In genomic region chr2:79601691-79602116, GRCm38 (mm10) we compare ENCODE assay signal across 8 mouse cellular contexts. TPM values are rescaled to one million over a fixed set of nuclear protein-coding genes. Genes with fewer than 3 reads are reported as not detected.
DNase-seq lines count a peak whose midpoint lies in the region; ATAC-seq and TF ChIP-seq lines count a peak whose summit lies in the region.

No protein-coding gene starts in this region.

- 0 out of 2 replicates have a peak, but pooled peaks have one; percentile 65 for ATAC-seq in neural tube, embryonic 13.5 days (ENCODE audit: low read depth)
- peak; percentile 81 for ATAC-seq in intestine, embryonic 16.5 days
- no peak for ATAC-seq in midbrain, postnatal 0 days (ENCODE audit: low FRiP score)
- ATAC-seq in inflammation-experienced regulatory T-cells, adult 6 months: no peak

- H3K9me3 ChIP-seq in neural tube, embryonic 13.5 days: no peaks in the 10 kb centered on the region
- H3K9me3 ChIP-seq in intestine, embryonic 16.5 days (ENCODE audit: control insufficient read depth, low read length): no peaks in the 10 kb centered on the region
- H3K9me3 ChIP-seq in midbrain, postnatal 0 days (ENCODE audit: low read length): no peaks in the 10 kb centered on the region

- no peak overlapping the region for H3K4me2 ChIP-seq in neural tube, embryonic 13.5 days
- no peak overlapping the region for H3K4me2 ChIP-seq in intestine, embryonic 16.5 days (ENCODE audit: low read depth, low read length)
- H3K4me2 ChIP-seq in midbrain, postnatal 0 days (ENCODE audit: low read depth, low read length, poor library complexity, severe bottlenecking): no peak overlapping the region

- 26% methylated on average over 4 of the region's 4 CpGs for WGBS in neural tube, embryonic 13.5 days
- WGBS in intestine, embryonic 16.5 days: 20% methylated on average over 4 of the region's 4 CpGs
- 30% methylated on average over 4 of the region's 4 CpGs for WGBS in midbrain, postnatal 0 days

- TF ChIP-seq CTCF in midbrain, postnatal 0 days (IDR thresholded peaks at IDR 0.05): no peak

- no peak for DNase-seq in neural tube, embryonic 10.5 days (ENCODE audit: extremely low spot score, low spot score)
- peak; percentile 24 for DNase-seq in cerebellum, adult 9-10 months
- DNase-seq in midbrain, postnatal 0 days (ENCODE audit: low spot score): peak; percentile 49
- DNase-seq in embryo, embryonic 9.5 days (ENCODE audit: extremely low spot score): no peak
- no peak for DNase-seq in right cerebral cortex, postnatal 10 days (ENCODE audit: low spot score in 2 of 2)

- no peak overlapping the region for H3K9ac ChIP-seq in neural tube, embryonic 13.5 days
- no peak overlapping the region for H3K9ac ChIP-seq in intestine, embryonic 16.5 days (ENCODE audit: low read depth, low read length)
- H3K9ac ChIP-seq in midbrain, postnatal 0 days (replicated peaks; ENCODE audit: low read length, poor library complexity, severe bottlenecking): no peak overlapping the region

- H3K36me3 ChIP-seq in neural tube, embryonic 13.5 days: no peaks in the 10 kb centered on the region
- H3K36me3 ChIP-seq in intestine, embryonic 16.5 days (ENCODE audit: control insufficient read depth, insufficient read depth, low read length): no peaks in the 10 kb centered on the region
- H3K36me3 ChIP-seq in midbrain, postnatal 0 days (ENCODE audit: insufficient read depth, low read length): no peaks in the 10 kb centered on the region

- H3K4me3 ChIP-seq in neural tube, embryonic 13.5 days: no peak overlapping the region
- no peak overlapping the region for H3K4me3 ChIP-seq in intestine, embryonic 16.5 days (ENCODE audit: low read length)
- no peak overlapping the region for H3K4me3 ChIP-seq in midbrain, postnatal 0 days (ENCODE audit: low read depth, low read length)

- no peak overlapping the region for H3K27ac ChIP-seq in neural tube, embryonic 13.5 days (replicated peaks)
- peak overlapping the region; percentile 58 for H3K27ac ChIP-seq in intestine, embryonic 16.5 days (ENCODE audit: low read length)
- no peak overlapping the region for H3K27ac ChIP-seq in midbrain, postnatal 0 days (ENCODE audit: low read depth, low read length)

- H3K27me3 ChIP-seq in neural tube, embryonic 13.5 days: no peaks in the 10 kb centered on the region
- H3K27me3 ChIP-seq in intestine, embryonic 16.5 days (replicated peaks; ENCODE audit: control insufficient read depth, insufficient read depth, low read length): no peaks in the 10 kb centered on the region
- H3K27me3 ChIP-seq in midbrain, postnatal 0 days (ENCODE audit: insufficient read depth, low read length): no peaks in the 10 kb centered on the region

- H3K4me1 ChIP-seq in neural tube, embryonic 13.5 days (replicated peaks): peaks cover 15% of the 10 kb centered on the region
- H3K4me1 ChIP-seq in intestine, embryonic 16.5 days (ENCODE audit: control insufficient read depth, insufficient read depth, low read length): peaks cover 26% of the 10 kb centered on the region
- H3K4me1 ChIP-seq in midbrain, postnatal 0 days (ENCODE audit: insufficient read depth, low read length): peaks cover 3% of the 10 kb centered on the region; the same call in 1 of the 2 replicates

RNA-seq across cellular contexts. Expression of gene Itprid2, which starts 33.4 kb away (rescaled TPM):
- polyA plus RNA-seq in neural tube, embryonic 13.5 days (2015; fragmentation: Nextera tagmentation; extraction: Ambion mirVana): 7.2 and 8.1 TPM in 2 replicates
- 15.5 and 17.6 TPM in 2 replicates for polyA plus RNA-seq in intestine, embryonic 16.5 days (2015; fragmentation: Nextera tagmentation; extraction: Ambion mirVana)
- 9.7 and 10.0 TPM in 2 replicates for total RNA-seq in midbrain, postnatal 0 days (2014; rRNA removed)
- polyA plus RNA-seq in midbrain, postnatal 0 days (2015; fragmentation: Nextera tagmentation; extraction: Ambion mirVana): 3.4 TPM in 2 replicates
- polyA plus RNA-seq in inflammation-experienced regulatory T-cells, adult 6 months (2017; shearing (Covaris generic)): 1 to 10 TPM; 3.9 to 4.9 (median 4.5) TPM

Comparison
In these comparisons a context has a peak if more than half of its experiments do, and no peak if none do; other contexts are left out.
1. ATAC-seq: peak in neural tube, embryonic 13.5 days (single experiment) and intestine, embryonic 16.5 days (single experiment); none in midbrain, postnatal 0 days (single experiment) and inflammation-experienced regulatory T-cells, adult 6 months (single experiment).
2. DNase-seq: peak in cerebellum, adult 9-10 months (single experiment) and midbrain, postnatal 0 days (single experiment); none in neural tube, embryonic 10.5 days (single experiment), embryo, embryonic 9.5 days (single experiment) and right cerebral cortex, postnatal 10 days (0 of 2).